Mouse (Mus musculus): ENCODE results near the gene Pim3. TPM values are rescaled to one million over a fixed set of nuclear protein-coding genes. Genes with fewer than 3 reads are reported as not detected.
A peak's percentile ranks its signal among the peaks of the same experiment; 100 is the strongest.

Pim3 gene
- polyA plus RNA-seq, 1 experiment from 2014 or later, result 46.6 TPM

- no peak overlapping the region for H3K4me3 ChIP-seq
- no peaks in the 10 kb centered on the region for H3K9me3 ChIP-seq (replicated peaks)
- H3K27me3 ChIP-seq (ENCODE audit: low read depth, poor library complexity, severe bottlenecking), result no peaks in the 10 kb centered on the region
- 24% methylated on average over 9 of the region's 9 CpGs for WGBS
- DNase-seq (ENCODE audit: low spot score), result peak; percentile 79
- peaks cover 13% of the 10 kb centered on the region for H3K4me1 ChIP-seq
- H3K36me3 ChIP-seq, result peaks cover 45% of the 10 kb centered on the region
- no peak overlapping the region for H3K27ac ChIP-seq
Measured at GRCm38 (mm10) chr15:88827991-88828799, 33.8 kb upstream of the Pim3 start.

GRCm38 (mm10) chr15:88828800-88829705, 32.9 kb upstream of the Pim3 start:
- no peaks in the 10 kb centered on the region for H3K9me3 ChIP-seq (replicated peaks)
- no peak overlapping the region for H3K27ac ChIP-seq
- peaks cover 37% of the 10 kb centered on the region for H3K36me3 ChIP-seq
- no peak overlapping the region for H3K4me3 ChIP-seq
- H3K4me1 ChIP-seq, result peaks cover 13% of the 10 kb centered on the region
- WGBS, result 57% methylated on average over 17 of the region's 17 CpGs
- no peaks in the 10 kb centered on the region for H3K27me3 ChIP-seq (ENCODE audit: low read depth, poor library complexity, severe bottlenecking)
- peak; percentile 92 for DNase-seq (ENCODE audit: low spot score)

GRCm38 (mm10) chr15:88829791-88830440, 32.1 kb upstream of the Pim3 start:
- Histone ChIP-seq H3K27me3 (ENCODE audit: low read depth, poor library complexity, severe bottlenecking) (no peaks in the 10 kb centered on the region), H3K4me1 (peaks cover 13% of the 10 kb centered on the region), H3K27ac (no peak overlapping the region), H3K4me3 (no peak overlapping the region), H3K36me3 (peaks cover 28% of the 10 kb centered on the region), H3K9me3 (replicated peaks) (no peaks in the 10 kb centered on the region)
- no peak for DNase-seq (ENCODE audit: low spot score)
- 82% methylated on average over 6 of the region's 6 CpGs for WGBS

- no peak for DNase-seq (ENCODE audit: low spot score)
- 83% methylated on average over 5 of the region's 5 CpGs for WGBS
- Histone ChIP-seq H3K27me3 (ENCODE audit: low read depth, poor library complexity, severe bottlenecking) (no peaks in the 10 kb centered on the region), H3K4me3 (no peak overlapping the region), H3K9me3 (replicated peaks) (no peaks in the 10 kb centered on the region), H3K36me3 (peaks cover 20% of the 10 kb centered on the region), H3K27ac (no peak overlapping the region), H3K4me1 (peaks cover 13% of the 10 kb centered on the region)
Measured at GRCm38 (mm10) chr15:88830696-88831095, 31.3 kb upstream of the Pim3 start.

- Histone ChIP-seq H3K27me3 (ENCODE audit: low read depth, poor library complexity, severe bottlenecking) (no peaks in the 10 kb centered on the region), H3K9me3 (replicated peaks) (no peaks in the 10 kb centered on the region), H3K36me3 (peaks cover 13% of the 10 kb centered on the region), H3K27ac (no peak overlapping the region), H3K4me3 (no peak overlapping the region), H3K4me1 (peaks cover 15% of the 10 kb centered on the region)
- 82% methylated on average over 5 of the region's 5 CpGs for WGBS
- DNase-seq (ENCODE audit: low spot score), result no peak
Measured at GRCm38 (mm10) chr15:88831482-88831881, 30.5 kb upstream of the Pim3 start.

GRCm38 (mm10) chr15:88832536-88832935, 29.4 kb upstream of the Pim3 start:
- H3K27me3 ChIP-seq (ENCODE audit: low read depth, poor library complexity, severe bottlenecking), result no peaks in the 10 kb centered on the region
- H3K36me3 ChIP-seq, result peaks cover 2% of the 10 kb centered on the region; the same call in 1 of the 2 replicates
- H3K4me3 ChIP-seq, result no peak overlapping the region
- no peak for DNase-seq (ENCODE audit: low spot score)
- H3K4me1 ChIP-seq, result peaks cover 26% of the 10 kb centered on the region
- H3K9me3 ChIP-seq (replicated peaks), result no peaks in the 10 kb centered on the region
- WGBS, result 78% methylated on average over 9 of the region's 9 CpGs
- H3K27ac ChIP-seq, result no peak overlapping the region

- 85% methylated on average over 6 of the region's 6 CpGs for WGBS
- Histone ChIP-seq H3K4me3 (no peak overlapping the region), H3K27me3 (ENCODE audit: low read depth, poor library complexity, severe bottlenecking) (no peaks in the 10 kb centered on the region)
Measured at GRCm38 (mm10) chr15:88836031-88836430, 26.0 kb upstream of the Pim3 start.

GRCm38 (mm10) chr15:88836571-88836970, 25.4 kb upstream of the Pim3 start:
- H3K27ac ChIP-seq, result peak overlapping the region; percentile 83; the same call in 1 of the 2 replicates
- peak overlapping the region; percentile 61; the same call in 1 of the 2 replicates for H3K4me3 ChIP-seq
- H3K36me3 ChIP-seq, result no peaks in the 10 kb centered on the region
- H3K27me3 ChIP-seq (ENCODE audit: low read depth, poor library complexity, severe bottlenecking), result no peaks in the 10 kb centered on the region
- DNase-seq (ENCODE audit: low spot score), result no peak
- no peaks in the 10 kb centered on the region for H3K9me3 ChIP-seq (replicated peaks)
- H3K4me1 ChIP-seq, result peaks cover 46% of the 10 kb centered on the region
- 62% methylated on average over 5 of the region's 5 CpGs for WGBS

More at GRCm38 (mm10) chr15:88836031-88836430, 26.0 kb upstream of the Pim3 start:
- Histone ChIP-seq H3K9me3 (replicated peaks) (no peaks in the 10 kb centered on the region), H3K36me3 (no peaks in the 10 kb centered on the region), H3K27ac (no peak overlapping the region), H3K4me1 (peaks cover 46% of the 10 kb centered on the region)
- no peak for DNase-seq (ENCODE audit: low spot score)

- peak; percentile 74 for DNase-seq (ENCODE audit: low spot score)
- Histone ChIP-seq H3K4me3 (peak overlapping the region; percentile 61), H3K4me1 (peaks cover 51% of the 10 kb centered on the region), H3K36me3 (no peaks in the 10 kb centered on the region), H3K9me3 (replicated peaks) (no peaks in the 10 kb centered on the region), H3K27ac (peak overlapping the region; percentile 83), H3K27me3 (ENCODE audit: low read depth, poor library complexity, severe bottlenecking) (no peaks in the 10 kb centered on the region)
- WGBS, result under 1% methylated on average over 39 of the region's 39 CpGs
Measured at GRCm38 (mm10) chr15:88837199-88837932, 24.6 kb upstream of the Pim3 start.

- H3K27me3 ChIP-seq (ENCODE audit: low read depth, poor library complexity, severe bottlenecking), result no peaks in the 10 kb centered on the region
- DNase-seq (ENCODE audit: low spot score), result no peak
- no peaks in the 10 kb centered on the region for H3K9me3 ChIP-seq (replicated peaks)
- under 1% methylated on average over 11 of the region's 11 CpGs for whole genome bisulfite sequencing
- peaks cover 51% of the 10 kb centered on the region for H3K4me1 ChIP-seq
- H3K4me3 ChIP-seq, result peak overlapping the region; percentile 61
- no peaks in the 10 kb centered on the region for H3K36me3 ChIP-seq
- peak overlapping the region; percentile 83 for H3K27ac ChIP-seq
Measured at GRCm38 (mm10) chr15:88837977-88838376, 24.0 kb upstream of the Pim3 start.

GRCm38 (mm10) chr15:88839271-88839670, 22.7 kb upstream of the Pim3 start:
- peak; percentile 57 for DNase-seq (ENCODE audit: low spot score)
- H3K9me3 ChIP-seq (replicated peaks), result no peaks in the 10 kb centered on the region
- H3K27ac ChIP-seq, result peak overlapping the region; percentile 81
- peak overlapping the region; percentile 4; the same call in 1 of the 2 replicates for H3K4me3 ChIP-seq
- H3K4me1 ChIP-seq, result peaks cover 60% of the 10 kb centered on the region
- no peaks in the 10 kb centered on the region for H3K36me3 ChIP-seq
- WGBS, result 31% methylated on average over 9 of the region's 9 CpGs
- H3K27me3 ChIP-seq (ENCODE audit: low read depth, poor library complexity, severe bottlenecking), result no peaks in the 10 kb centered on the region

- WGBS, result 70% methylated on average over 10 of the region's 10 CpGs
- Histone ChIP-seq H3K4me1 (peaks cover 60% of the 10 kb centered on the region), H3K36me3 (no peaks in the 10 kb centered on the region), H3K9me3 (replicated peaks) (no peaks in the 10 kb centered on the region), H3K27ac (peak overlapping the region; percentile 81), H3K4me3 (no peak overlapping the region), H3K27me3 (ENCODE audit: low read depth, poor library complexity, severe bottlenecking) (no peaks in the 10 kb centered on the region)
- no peak for DNase-seq (ENCODE audit: low spot score)
Measured at GRCm38 (mm10) chr15:88840126-88840525, 21.9 kb upstream of the Pim3 start.

All from limb, embryonic 10.5 days (tissue).